Mouse (Mus musculus): ENCODE measurements around the gene Cyp2d22. TPM values are rescaled to one million over a fixed set of nuclear protein-coding genes. Genes with fewer than 3 reads are reported as not detected.

The Cyp2d22 gene
- polyA plus RNA-seq, 1 experiment from 2014 or later = 12.3 TPM

- Histone ChIP-seq H3K4me3 (peak overlapping the region; percentile 75), H3K27me3 (no peaks in the 10 kb centered on the region), H3K4me2 (peak overlapping the region; percentile 73), H3K9me3 (replicated peaks) (no peaks in the 10 kb centered on the region), H3K36me3 (peaks cover 33% of the 10 kb centered on the region), H3K27ac (peak overlapping the region; percentile 90), H3K4me1 (replicated peaks) (peaks cover 26% of the 10 kb centered on the region), H3K9ac (peak overlapping the region; percentile 80)
- peak; percentile 96 for ATAC-seq (replicated peaks; ENCODE audit: insufficient number of reproducible peaks, insufficient read depth, low FRiP score, low read depth)
- WGBS = under 1% methylated on average over 51 of the region's 51 CpGs
Observed at GRCm38 (mm10) chr15:82345820-82346470, 34.1 kb downstream of the Cyp2d22 start.

- peaks cover 23% of the 10 kb centered on the region for H3K36me3 ChIP-seq
- no peak overlapping the region for H3K9ac ChIP-seq
- ATAC-seq (replicated peaks; ENCODE audit: insufficient number of reproducible peaks, insufficient read depth, low FRiP score, low read depth) = no peak
- no peaks in the 10 kb centered on the region for H3K27me3 ChIP-seq
- no peak overlapping the region for H3K4me3 ChIP-seq
- peaks cover 32% of the 10 kb centered on the region for H3K4me1 ChIP-seq (replicated peaks)
- 83% methylated on average over 6 of the region's 6 CpGs for WGBS
- no peak overlapping the region for H3K4me2 ChIP-seq
- H3K9me3 ChIP-seq (replicated peaks) = no peaks in the 10 kb centered on the region
- H3K27ac ChIP-seq = 0 out of 2 replicates have a peak overlapping the region, but pooled peaks have one; percentile 17
Observed at GRCm38 (mm10) chr15:82344971-82345370, 35.1 kb downstream of the Cyp2d22 start.

GRCm38 (mm10) chr15:82343368-82344287 lies 36.4 kb downstream of the Cyp2d22 start:
- peaks cover 10% of the 10 kb centered on the region for H3K36me3 ChIP-seq
- no peak overlapping the region for H3K27ac ChIP-seq
- H3K27me3 ChIP-seq = no peaks in the 10 kb centered on the region
- H3K4me2 ChIP-seq = no peak overlapping the region
- ATAC-seq (replicated peaks; ENCODE audit: insufficient number of reproducible peaks, insufficient read depth, low FRiP score, low read depth) = no peak
- WGBS = 87% methylated on average over 27 of the region's 27 CpGs
- no peak overlapping the region for H3K9ac ChIP-seq
- H3K9me3 ChIP-seq (replicated peaks) = no peaks in the 10 kb centered on the region
- no peak overlapping the region for H3K4me3 ChIP-seq
- peaks cover 36% of the 10 kb centered on the region for H3K4me1 ChIP-seq (replicated peaks)

DNA sequence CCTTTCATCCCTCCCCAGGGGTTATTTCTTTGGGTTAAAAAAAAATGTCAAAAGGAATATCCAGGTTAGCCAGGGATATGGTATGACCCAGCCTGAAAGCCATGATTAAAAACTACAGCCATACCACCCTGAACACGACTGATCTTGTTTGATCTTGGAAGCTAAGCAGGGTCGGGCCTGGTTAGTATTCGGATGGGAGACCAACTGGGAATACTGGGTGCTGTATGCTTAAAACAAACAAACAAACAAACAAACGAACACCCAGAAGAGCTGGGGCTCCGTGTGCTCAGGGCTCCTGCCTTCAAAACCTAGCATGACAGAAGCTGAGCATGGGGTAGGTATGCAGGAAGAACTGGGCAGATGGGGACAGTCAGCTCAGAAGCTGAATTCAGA lies 37.5 kb downstream of the Cyp2d22 start:
- peak overlapping the region; percentile 84; the same call in 1 of the 2 replicates for H3K4me2 ChIP-seq
- no peak overlapping the region for H3K4me3 ChIP-seq
- peaks cover 40% of the 10 kb centered on the region for H3K4me1 ChIP-seq (replicated peaks)
- H3K27me3 ChIP-seq = no peaks in the 10 kb centered on the region
- peak overlapping the region; percentile 79; the same call in 1 of the 2 replicates for H3K27ac ChIP-seq
- WGBS = 71% methylated on average over 5 of the region's 5 CpGs
- H3K9ac ChIP-seq = no peak overlapping the region
- ATAC-seq (replicated peaks; ENCODE audit: insufficient number of reproducible peaks, insufficient read depth, low FRiP score, low read depth) = no peak
- H3K36me3 ChIP-seq = no peaks in the 10 kb centered on the region
- no peaks in the 10 kb centered on the region for H3K9me3 ChIP-seq (replicated peaks)

DNA sequence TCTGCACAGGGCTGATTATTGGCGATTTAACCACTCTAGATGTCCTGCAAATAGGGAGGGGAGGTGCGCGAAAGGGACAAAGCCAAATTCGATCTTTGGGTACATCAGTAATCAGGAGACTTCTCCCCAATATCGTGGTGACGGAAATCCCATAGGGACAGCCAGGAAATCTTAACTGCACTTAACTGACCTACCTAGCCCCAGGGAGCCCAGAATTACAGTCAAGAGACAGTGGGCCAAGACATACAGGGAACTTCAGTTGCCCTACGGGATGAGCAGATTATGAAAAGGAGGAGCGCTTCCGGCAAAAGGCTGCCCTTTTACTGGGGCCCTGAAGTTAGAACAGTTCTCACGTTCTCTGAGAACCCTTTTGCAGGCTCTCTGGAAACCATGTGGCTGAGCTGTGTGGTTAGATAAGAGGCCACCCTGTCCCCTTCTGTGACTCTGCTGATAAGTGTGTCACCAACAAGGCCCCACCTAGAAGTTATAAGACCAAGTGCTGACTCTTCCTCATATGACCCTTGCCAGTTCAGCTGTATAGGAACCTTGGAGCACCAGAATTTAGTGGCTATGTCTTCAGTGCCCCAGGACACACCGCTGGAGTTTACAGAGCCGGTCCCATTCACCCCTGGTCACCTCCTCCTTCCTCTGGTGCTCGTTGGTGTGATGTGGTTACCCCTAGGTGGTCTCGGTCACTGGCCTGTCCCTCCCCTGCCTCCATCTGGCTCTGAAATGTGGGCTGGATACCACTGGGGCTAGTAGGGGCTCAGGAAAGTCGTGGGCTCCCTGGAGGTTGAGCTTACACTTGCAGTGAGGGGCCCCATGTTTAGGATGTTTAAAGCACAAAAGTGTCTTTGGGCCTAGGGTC lies 38.2 kb downstream of the Cyp2d22 start:
- no peak for ATAC-seq (replicated peaks; ENCODE audit: insufficient number of reproducible peaks, insufficient read depth, low FRiP score, low read depth)
- Histone ChIP-seq H3K27me3 (no peaks in the 10 kb centered on the region), H3K36me3 (no peaks in the 10 kb centered on the region), H3K27ac (peak overlapping the region; percentile 79), H3K4me3 (peak overlapping the region; percentile 55), H3K4me1 (replicated peaks) (peaks cover 38% of the 10 kb centered on the region), H3K9ac (peak overlapping the region; percentile 66), H3K9me3 (replicated peaks) (no peaks in the 10 kb centered on the region), H3K4me2 (peak overlapping the region; percentile 84)
- WGBS = 34% methylated on average over 15 of the region's 15 CpGs

DNA sequence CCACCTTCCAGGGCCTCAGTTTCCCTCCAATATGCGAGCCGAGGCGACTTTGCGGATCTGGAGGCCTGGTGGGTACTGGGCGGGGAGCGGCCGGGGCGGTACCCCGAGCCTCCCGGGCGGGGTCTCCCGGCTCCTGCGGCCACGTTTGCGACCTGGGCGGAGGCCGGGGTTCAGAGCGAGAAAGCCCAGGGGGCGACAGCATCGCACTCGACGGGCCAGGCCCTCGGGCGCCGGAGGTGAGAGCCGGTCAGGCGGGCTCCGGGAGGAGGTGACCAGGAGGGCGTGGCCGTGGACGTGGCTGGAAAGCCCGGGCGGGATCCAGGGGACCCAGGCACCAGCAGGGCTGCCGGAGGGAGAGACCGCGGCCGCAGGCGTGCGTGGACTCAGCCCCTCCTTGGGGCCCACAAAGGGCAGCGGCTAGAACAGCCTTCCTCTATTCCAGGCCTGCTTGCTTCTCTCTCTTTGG lies 39.0 kb downstream of the Cyp2d22 start:
- Histone ChIP-seq H3K4me3 (peak overlapping the region; percentile 55), H3K4me1 (replicated peaks) (peaks cover 35% of the 10 kb centered on the region), H3K27me3 (no peaks in the 10 kb centered on the region), H3K4me2 (peak overlapping the region; percentile 84), H3K9ac (peak overlapping the region; percentile 66), H3K9me3 (replicated peaks) (no peaks in the 10 kb centered on the region), H3K27ac (peak overlapping the region; percentile 79), H3K36me3 (peaks cover 4% of the 10 kb centered on the region; the same call in 1 of the 2 replicates)
- peak; percentile 7; the same call in 1 of the 2 replicates for ATAC-seq (replicated peaks; ENCODE audit: insufficient number of reproducible peaks, insufficient read depth, low FRiP score, low read depth)
- WGBS = 2% methylated on average over 40 of the region's 40 CpGs

DNA sequence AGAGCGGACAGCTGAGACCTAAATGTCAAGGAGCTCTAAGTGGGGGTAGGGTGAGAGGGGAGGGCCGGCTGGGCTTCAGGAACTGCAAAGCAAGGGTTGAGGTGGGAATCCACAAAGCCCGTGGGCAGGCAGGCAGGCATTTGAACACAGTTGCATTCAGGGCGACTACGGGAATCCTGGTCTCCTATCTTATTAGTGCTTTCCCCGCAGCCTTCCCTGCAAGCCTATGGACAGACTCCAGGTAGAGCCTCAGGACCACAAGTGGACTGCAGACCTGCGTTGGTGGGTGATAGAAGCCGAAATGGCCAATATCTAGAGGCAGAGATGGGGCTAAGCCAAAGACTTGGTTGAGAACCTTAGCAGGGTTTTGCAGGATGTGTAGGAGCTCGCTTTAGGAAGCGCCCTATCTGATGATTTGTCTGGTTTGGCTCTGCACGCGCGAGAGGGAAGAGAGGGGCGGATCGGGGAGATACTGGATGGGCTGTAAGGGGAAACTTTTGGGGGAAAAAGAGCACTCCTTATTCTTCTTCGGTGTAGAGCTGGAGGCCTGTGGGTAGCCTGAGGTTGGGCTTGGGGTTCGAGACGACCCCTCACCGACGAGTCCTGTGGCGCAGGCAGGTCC lies 39.5 kb downstream of the Cyp2d22 start:
- peak overlapping the region; percentile 66 for H3K9ac ChIP-seq
- H3K27me3 ChIP-seq = no peaks in the 10 kb centered on the region
- H3K9me3 ChIP-seq (replicated peaks) = no peaks in the 10 kb centered on the region
- H3K4me1 ChIP-seq (replicated peaks) = peaks cover 35% of the 10 kb centered on the region
- H3K4me3 ChIP-seq = peak overlapping the region; percentile 55
- peak overlapping the region; percentile 84 for H3K4me2 ChIP-seq
- peaks cover 10% of the 10 kb centered on the region; the same call in 1 of the 2 replicates for H3K36me3 ChIP-seq
- H3K27ac ChIP-seq = peak overlapping the region; percentile 79
- no peak for ATAC-seq (replicated peaks; ENCODE audit: insufficient number of reproducible peaks, insufficient read depth, low FRiP score, low read depth)
- WGBS = 36% methylated on average over 21 of the region's 21 CpGs

- ATAC-seq (replicated peaks; ENCODE audit: insufficient number of reproducible peaks, insufficient read depth, low FRiP score, low read depth) = no peak
- Histone ChIP-seq H3K9me3 (replicated peaks) (no peaks in the 10 kb centered on the region), H3K9ac (no peak overlapping the region), H3K4me3 (no peak overlapping the region), H3K4me1 (replicated peaks) (peaks cover 35% of the 10 kb centered on the region), H3K27me3 (no peaks in the 10 kb centered on the region), H3K4me2 (peak overlapping the region; percentile 74; the same call in 1 of the 2 replicates), H3K36me3 (peaks cover 18% of the 10 kb centered on the region; the same call in 1 of the 2 replicates), H3K27ac (peak overlapping the region; percentile 79)
- WGBS = 68% methylated on average over 8 of the region's 8 CpGs
Observed at GRCm38 (mm10) chr15:82339634-82340254, 40.3 kb downstream of the Cyp2d22 start.

DNA sequence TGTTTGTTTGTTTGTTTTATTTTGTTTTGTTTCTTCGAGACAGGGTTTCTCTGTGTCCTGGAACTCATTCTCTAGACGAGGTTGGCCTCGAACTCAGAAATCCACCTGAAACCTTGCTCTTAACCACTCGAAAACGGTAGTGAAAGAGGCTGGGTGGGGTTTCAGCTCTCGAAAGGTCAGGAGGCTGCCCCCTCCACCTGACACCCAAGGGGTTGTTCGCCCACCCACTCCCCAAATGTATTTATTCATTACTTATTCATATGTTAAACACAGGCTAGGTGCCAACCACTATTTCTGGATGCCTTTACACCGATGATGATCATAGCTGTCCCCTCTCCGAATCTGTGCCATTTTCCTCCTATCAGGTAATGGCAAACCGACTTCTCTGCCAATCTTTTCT lies 40.9 kb downstream of the Cyp2d22 start:
- no peaks in the 10 kb centered on the region for H3K9me3 ChIP-seq (replicated peaks)
- WGBS = 64% methylated on average over 10 of the region's 10 CpGs
- no peaks in the 10 kb centered on the region for H3K27me3 ChIP-seq
- H3K4me3 ChIP-seq = peak overlapping the region; percentile 65
- peaks cover 23% of the 10 kb centered on the region; the same call in 1 of the 2 replicates for H3K36me3 ChIP-seq
- ATAC-seq (replicated peaks; ENCODE audit: insufficient number of reproducible peaks, insufficient read depth, low FRiP score, low read depth) = no peak
- H3K4me2 ChIP-seq = peak overlapping the region; percentile 74
- H3K9ac ChIP-seq = peak overlapping the region; percentile 62
- peaks cover 35% of the 10 kb centered on the region for H3K4me1 ChIP-seq (replicated peaks)
- H3K27ac ChIP-seq = peak overlapping the region; percentile 66

DNA sequence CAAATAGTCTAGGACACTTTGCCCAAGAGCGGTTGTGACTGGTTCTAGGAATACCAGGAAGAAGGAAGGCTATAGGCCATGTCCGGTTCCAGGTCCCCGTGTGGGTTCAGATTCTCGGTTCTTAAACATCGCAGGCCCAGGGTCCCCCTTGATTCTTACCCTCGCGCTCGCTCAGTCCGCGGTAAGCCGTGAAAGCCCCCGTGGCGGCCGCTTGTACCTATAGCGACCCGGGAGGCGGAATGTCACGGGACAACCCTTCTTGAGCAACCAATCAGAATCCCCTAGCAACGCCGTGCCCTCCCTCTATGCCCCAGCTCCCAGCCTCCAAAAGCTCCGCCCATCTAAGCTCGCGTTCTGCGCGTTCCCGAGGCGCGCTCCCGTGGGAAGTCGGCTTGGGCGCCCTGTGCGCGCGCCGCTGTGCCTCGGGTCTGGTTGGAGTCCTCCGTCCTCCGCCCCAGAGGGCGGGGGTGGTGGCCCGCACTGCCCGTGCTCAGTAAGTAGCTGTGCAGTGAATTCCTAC lies 41.4 kb downstream of the Cyp2d22 start, which contains the start of the genes Naga, Pheta2 and Smdt1:
TSS of gene Naga (minus strand) at position 333 of the 520 bp plus-strand sequence.
TSS of gene Pheta2 (plus strand) at position 350 of the 520 bp plus-strand sequence.
TSS of gene Smdt1 (plus strand) at position 367 of the 520 bp plus-strand sequence.
- under 1% methylated on average over 41 of the region's 41 CpGs for WGBS
- ATAC-seq (replicated peaks; ENCODE audit: insufficient number of reproducible peaks, insufficient read depth, low FRiP score, low read depth) = peak; percentile 87
- Histone ChIP-seq H3K4me2 (peak within 1 kb of the TSS; percentile 74), H3K4me1 (replicated peaks) (peaks cover 35% of the 10 kb centered on the region), H3K9me3 (replicated peaks) (no peaks in the 10 kb centered on the region), H3K36me3 (peaks cover 26% of the 10 kb centered on the region; the same call in 1 of the 2 replicates), H3K27me3 (no peaks in the 10 kb centered on the region), H3K4me3 (peak within 1 kb of the TSS; percentile 65), H3K27ac (peak within 1 kb of the TSS; percentile 66), H3K9ac (peak within 1 kb of the TSS; percentile 62)

All from heart, embryonic 15.5 days (tissue).